ENCODE assay signal across 27 mouse cellular contexts in the genomic region with DNA sequence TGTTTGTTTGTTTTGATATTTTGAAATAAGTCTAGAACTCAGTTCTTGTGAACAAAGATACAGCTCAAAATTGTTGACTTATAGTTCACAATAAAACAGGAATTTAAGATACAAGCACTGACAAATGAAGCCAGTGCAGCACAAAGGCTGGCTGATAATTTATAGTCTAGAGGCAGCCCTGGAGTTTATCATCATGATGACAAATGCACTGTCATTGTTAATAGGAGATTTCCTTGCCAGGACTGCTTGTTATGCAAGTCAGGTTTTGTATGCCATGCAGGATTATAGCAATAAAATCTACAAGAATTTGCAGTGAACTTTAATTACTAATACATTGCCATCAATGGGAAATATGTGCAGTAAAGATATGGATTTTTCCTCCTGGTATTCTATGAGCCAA.
DNase-seq lines count a peak whose midpoint lies in the region; ATAC-seq and TF ChIP-seq lines count a peak whose summit lies in the region.
"Had no signal": no experiment of that assay in that cellular context is flagged by ENCODE, and none has a peak within 500 bp of the region (broad histone marks: within the 10 kb centered on the region; RNA-seq: fewer than 3 reads in every experiment).

No protein-coding gene starts in this region.

- ATAC-seq in forebrain, postnatal 0 days, result no peak
- ATAC-seq in forebrain, embryonic 15.5 days (replicated peaks), result no peak
- no peak for ATAC-seq in liver, embryonic 12.5 days
- ATAC-seq: activated CD4-positive, CD25-positive, alpha-beta regulatory T cell, adult 4 months; intestine, embryonic 16.5 days had no signal

- no peak overlapping the region for H3ac ChIP-seq in C2C12 (ENCODE audit: control insufficient read depth, insufficient read length, low read depth)

- no peaks in the 10 kb centered on the region for H3K36me3 ChIP-seq in forebrain, postnatal 0 days (ENCODE audit: insufficient read depth)
- no peaks in the 10 kb centered on the region for H3K36me3 ChIP-seq in forebrain, embryonic 15.5 days
- H3K36me3 ChIP-seq in C2C12 (ENCODE audit: control insufficient read depth, insufficient read depth), result no peaks in the 10 kb centered on the region
- H3K36me3 ChIP-seq in liver, embryonic 12.5 days, result no peaks in the 10 kb centered on the region
- H3K36me3 ChIP-seq: embryonic facial prominence, embryonic 15.5 days; G1E; heart, embryonic 10.5 days; limb, embryonic 13.5 days; liver, embryonic 13.5 days; stomach, embryonic 15.5 days had no signal

- TF ChIP-seq POLR2A in brain, embryonic 14.5 days (IDR thresholded peaks at IDR 0.05; ENCODE audit: borderline replicate concordance, extremely low read depth, insufficient read depth, insufficient read length, poor library complexity, severe bottlenecking), result no peak

- TF ChIP-seq CTCF in forebrain, postnatal 0 days (IDR thresholded peaks at IDR 0.05; ENCODE audit: low read depth), result no peak
- no peak for TF ChIP-seq CTCF in C2C12 (IDR thresholded peaks at IDR 0.05; ENCODE audit: control insufficient read depth, insufficient read depth, insufficient read length)
- TF ChIP-seq CTCF in brain, embryonic 14.5 days (IDR thresholded peaks at IDR 0.05; ENCODE audit: borderline replicate concordance, extremely low read depth, insufficient read depth, insufficient read length), result no peak

- H3K9me3 ChIP-seq in forebrain, postnatal 0 days (ENCODE audit: low read length), result no peaks in the 10 kb centered on the region
- no peaks in the 10 kb centered on the region for H3K9me3 ChIP-seq in forebrain, embryonic 15.5 days
- no peaks in the 10 kb centered on the region for H3K9me3 ChIP-seq in liver, embryonic 12.5 days (replicated peaks)
- H3K9me3 ChIP-seq: embryonic facial prominence, embryonic 15.5 days; G1E; heart, embryonic 10.5 days; limb, embryonic 13.5 days; liver, embryonic 13.5 days; megakaryocyte, embryonic 14.5 days; stomach, embryonic 15.5 days had no signal

- no peaks in the 10 kb centered on the region for H3K79me3 ChIP-seq in C2C12 (ENCODE audit: low read depth)

- no peaks in the 10 kb centered on the region for H3K4me1 ChIP-seq in forebrain, postnatal 0 days (ENCODE audit: insufficient read depth)
- H3K4me1 ChIP-seq in forebrain, embryonic 15.5 days, result no peaks in the 10 kb centered on the region
- no peaks in the 10 kb centered on the region for H3K4me1 ChIP-seq in liver, embryonic 12.5 days
- H3K4me1 ChIP-seq: embryonic facial prominence, embryonic 15.5 days; heart, embryonic 10.5 days; limb, embryonic 13.5 days; liver, embryonic 13.5 days; megakaryocyte, embryonic 14.5 days; stomach, embryonic 15.5 days had no signal

- no peak overlapping the region for H3K4me2 ChIP-seq in forebrain, postnatal 0 days (ENCODE audit: low read depth)
- H3K4me2 ChIP-seq in forebrain, embryonic 15.5 days (replicated peaks), result no peak overlapping the region
- H3K4me2 ChIP-seq in liver, embryonic 12.5 days, result no peak overlapping the region
- H3K4me2 ChIP-seq: embryonic facial prominence, embryonic 15.5 days; limb, embryonic 13.5 days; liver, embryonic 13.5 days; stomach, embryonic 15.5 days had no signal

- peak; percentile 2 for DNase-seq in forebrain, postnatal 0 days
- peak; percentile 53 for DNase-seq in brain, embryonic 14.5 days (ENCODE audit: low read depth)
- peak; percentile 17 for DNase-seq in mesoderm, embryonic 11.5 days (ENCODE audit: low read depth, low spot score)
- no peak for DNase-seq in urinary bladder, postnatal 25 days (ENCODE audit: low spot score)
- no peak for DNase-seq in lung, postnatal 25 days (ENCODE audit: low spot score)
- DNase-seq: adrenal gland, adult 8-10 months; cerebellum, adult 8-10 months; cerebellum, postnatal 36 days; kidney, adult 9 months; kidney, postnatal 25 days; liver, embryonic 13.5 days; lung, adult 2 months; lung, postnatal 14 days; thymus, postnatal 25 days had no signal

- no peak overlapping the region for H3K27ac ChIP-seq in forebrain, postnatal 0 days (ENCODE audit: low read depth, low read length)
- H3K27ac ChIP-seq in forebrain, embryonic 15.5 days (replicated peaks), result no peak overlapping the region
- no peak overlapping the region for H3K27ac ChIP-seq in liver, embryonic 12.5 days
- H3K27ac ChIP-seq: embryonic facial prominence, embryonic 15.5 days; heart, embryonic 10.5 days; layer of hippocampus, adult 2 months; limb, embryonic 13.5 days; liver, embryonic 13.5 days; stomach, embryonic 15.5 days had no signal

- no peak overlapping the region for H3K9ac ChIP-seq in forebrain, postnatal 0 days
- H3K9ac ChIP-seq in forebrain, embryonic 15.5 days (replicated peaks), result no peak overlapping the region
- H3K9ac ChIP-seq in liver, embryonic 12.5 days, result no peak overlapping the region
- H3K9ac ChIP-seq: embryonic facial prominence, embryonic 15.5 days; limb, embryonic 13.5 days; liver, embryonic 13.5 days; stomach, embryonic 15.5 days had no signal

- H3K4me3 ChIP-seq in forebrain, postnatal 0 days (ENCODE audit: low read depth, low read length), result no peak overlapping the region
- H3K4me3 ChIP-seq in forebrain, embryonic 15.5 days, result no peak overlapping the region
- no peak overlapping the region for H3K4me3 ChIP-seq in C2C12 (ENCODE audit: insufficient read depth, poor library complexity, severe bottlenecking)
- no peak overlapping the region for H3K4me3 ChIP-seq in liver, embryonic 12.5 days
- H3K4me3 ChIP-seq: embryonic facial prominence, embryonic 15.5 days; heart, embryonic 10.5 days; layer of hippocampus, adult 2 months; limb, embryonic 13.5 days; liver, embryonic 13.5 days; megakaryocyte, embryonic 14.5 days; stomach, embryonic 15.5 days had no signal

- H3K27me3 ChIP-seq in forebrain, postnatal 0 days (ENCODE audit: insufficient read depth, low read length), result no peaks in the 10 kb centered on the region
- H3K27me3 ChIP-seq in forebrain, embryonic 15.5 days, result no peaks in the 10 kb centered on the region
- no peaks in the 10 kb centered on the region for H3K27me3 ChIP-seq in C2C12 (ENCODE audit: control insufficient read depth, insufficient read depth, insufficient read length)
- no peaks in the 10 kb centered on the region for H3K27me3 ChIP-seq in liver, embryonic 12.5 days (replicated peaks)
- H3K27me3 ChIP-seq: CH12.LX; embryonic facial prominence, embryonic 15.5 days; limb, embryonic 13.5 days; liver, embryonic 13.5 days; megakaryocyte, embryonic 14.5 days; stomach, embryonic 15.5 days had no signal

- H3K79me2 ChIP-seq in C2C12 (ENCODE audit: control insufficient read depth, insufficient read depth), result no peaks in the 10 kb centered on the region

TF ChIP-seq in C2C12, 6 proteins besides CTCF, POLR2A, EP300 and RAD21:
- TF ChIP-seq USF1 (IDR thresholded peaks at IDR 0.05; ENCODE audit: low read depth) (no peak), MYOD1 (IDR thresholded peaks at IDR 0.05; ENCODE audit: control insufficient read depth, insufficient read length, low read depth) (peak; percentile 43), MYOG (IDR thresholded peaks at IDR 0.05; ENCODE audit: control insufficient read depth, extremely low read depth, insufficient read length) (no peak)

Comparison
In these comparisons a context has a peak if more than half of its experiments do, and no peak if none do; other contexts are left out.
1. DNase-seq: peak in forebrain, postnatal 0 days (single experiment), brain, embryonic 14.5 days (single experiment) and mesoderm, embryonic 11.5 days (single experiment); none in urinary bladder, postnatal 25 days (single experiment) and lung, postnatal 25 days (single experiment).